In the genomic region with DNA sequence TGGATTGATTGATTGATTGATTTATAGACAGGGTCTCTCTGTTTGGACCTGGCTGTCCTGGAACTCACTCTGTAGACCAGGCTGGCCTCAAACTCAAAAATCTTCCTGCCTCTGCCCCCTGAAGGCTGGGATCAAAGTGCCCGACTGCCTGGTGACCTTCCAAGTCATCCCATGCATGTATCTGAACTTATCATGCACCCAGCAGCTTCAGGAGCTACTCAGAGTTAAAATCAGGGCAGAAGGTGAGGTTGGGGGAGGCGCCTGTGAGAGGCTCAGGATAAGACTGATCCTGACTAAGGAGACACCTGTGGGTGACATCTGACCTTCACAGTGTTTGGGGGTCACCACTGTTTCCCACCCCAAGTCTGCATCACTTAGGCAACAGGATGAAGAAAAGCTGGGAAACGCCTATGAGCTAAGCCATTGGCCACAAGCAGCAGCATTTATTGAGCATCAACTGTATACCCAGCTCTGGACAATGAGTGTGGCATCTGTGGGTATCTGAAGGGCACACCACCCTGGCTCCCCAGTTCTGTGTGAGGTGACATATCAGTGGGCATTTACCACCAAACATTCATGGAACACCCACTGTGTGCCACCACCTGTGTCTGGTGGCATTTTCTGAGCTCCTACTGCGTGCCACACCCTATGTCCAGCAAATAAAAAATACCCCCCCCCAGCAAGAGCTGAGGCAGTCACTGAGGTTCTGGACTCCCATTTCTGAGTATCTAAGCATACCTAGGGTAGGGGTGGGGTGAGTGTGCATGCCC, we compare ENCODE assay signal across 8 mouse cellular contexts. TPM values are rescaled to one million over a fixed set of nuclear protein-coding genes. Genes with fewer than 3 reads are reported as not detected.
DNase-seq lines count a peak whose midpoint lies in the region; ATAC-seq lines count a peak whose summit lies in the region.

No protein-coding gene starts in this region.

- peaks cover 29% of the 10 kb centered on the region for H3K4me1 ChIP-seq in heart, embryonic 11.5 days (ENCODE audit: control insufficient read depth, insufficient read depth, low read length)
- peaks cover 33% of the 10 kb centered on the region for H3K4me1 ChIP-seq in stomach, embryonic 15.5 days

- 0 out of 2 replicates have a peak overlapping the region, but pooled peaks have one; percentile 36 for H3K27ac ChIP-seq in heart, embryonic 11.5 days (ENCODE audit: low read depth, low read length)
- H3K27ac ChIP-seq in stomach, embryonic 15.5 days = peak overlapping the region; percentile 49; the same call in 1 of the 2 replicates

- peak overlapping the region; percentile 83 for H3K4me2 ChIP-seq in heart, embryonic 11.5 days
- H3K4me2 ChIP-seq in stomach, embryonic 15.5 days = peak overlapping the region; percentile 68

- ATAC-seq in cerebellum, adult (ENCODE audit: insufficient number of reproducible peaks, low FRiP score, low TSS enrichment) = no peak
- ATAC-seq in heart, embryonic 11.5 days (replicated peaks; ENCODE audit: insufficient number of reproducible peaks, low FRiP score, low TSS enrichment) = no peak
- no peak for ATAC-seq in stomach, embryonic 15.5 days (ENCODE audit: insufficient read depth, low FRiP score, low read depth)

- 0 out of 2 replicates have a peak overlapping the region, but pooled peaks have one; percentile 15 for H3K4me3 ChIP-seq in heart, embryonic 11.5 days (ENCODE audit: low read depth, low read length)
- peak overlapping the region; percentile 59; the same call in 1 of the 2 replicates for H3K4me3 ChIP-seq in stomach, embryonic 15.5 days (replicated peaks)

- peaks cover 17% of the 10 kb centered on the region for H3K27me3 ChIP-seq in heart, embryonic 11.5 days (ENCODE audit: control insufficient read depth, insufficient read depth, low read length)
- no peaks in the 10 kb centered on the region for H3K27me3 ChIP-seq in stomach, embryonic 15.5 days (replicated peaks)

- DNase-seq in cerebellum, adult 11-12 months = peak; percentile 58
- peak; percentile 21 to 37 for DNase-seq in right cerebral cortex, postnatal 10 days (ENCODE audit: low spot score in 2 of 2)
- no peak for DNase-seq in right cerebral cortex, adult 2 months (ENCODE audit: low spot score in 2 of 2)
- DNase-seq in kidney, adult 8-10 months = peak; percentile 15 to 19
- no peak for DNase-seq in urinary bladder, postnatal 14 days (ENCODE audit: low spot score)

- 57% methylated on average over 4 of the region's 4 CpGs for WGBS in heart, embryonic 11.5 days (ENCODE audit: insufficient replicate concordance)
- 68% methylated on average over 4 of the region's 4 CpGs for WGBS in stomach, embryonic 15.5 days

- no peaks in the 10 kb centered on the region for H3K36me3 ChIP-seq in heart, embryonic 11.5 days (ENCODE audit: control insufficient read depth, insufficient read depth, low read length)
- 0 out of 2 replicates have a peak, but pooled peaks cover 5% of the 10 kb centered on the region for H3K36me3 ChIP-seq in stomach, embryonic 15.5 days

- H3K9me3 ChIP-seq in heart, embryonic 11.5 days (replicated peaks; ENCODE audit: control insufficient read depth, low read length) = no peaks in the 10 kb centered on the region
- H3K9me3 ChIP-seq in stomach, embryonic 15.5 days = no peaks in the 10 kb centered on the region

- H3K9ac ChIP-seq in heart, embryonic 11.5 days (ENCODE audit: low read depth, low read length) = no peak overlapping the region
- H3K9ac ChIP-seq in stomach, embryonic 15.5 days = no peak overlapping the region

RNA-seq across cellular contexts. Expression of gene Smim24, which starts 30.8 kb away (rescaled TPM):
- 4.2 and 5.8 TPM in 2 replicates for polyA plus RNA-seq in heart, embryonic 11.5 days (2014; fragmentation: Nextera tagmentation; extraction: Ambion mirVana)
- polyA plus RNA-seq in stomach, embryonic 15.5 days (2015; fragmentation: Nextera tagmentation; extraction: Ambion mirVana) = 59.5 and 77.5 TPM in 2 replicates

RNA-seq across cellular contexts. Expression of gene Nfic, which starts 31.8 kb away (rescaled TPM):
- polyA plus RNA-seq in heart, embryonic 11.5 days (2014; fragmentation: Nextera tagmentation; extraction: Ambion mirVana) = 28.1 and 29.8 TPM in 2 replicates
- 65.5 and 78.2 TPM in 2 replicates for polyA plus RNA-seq in stomach, embryonic 15.5 days (2015; fragmentation: Nextera tagmentation; extraction: Ambion mirVana)

RNA-seq across cellular contexts. Expression of gene Gm48552, which starts 34.9 kb away (rescaled TPM):
- polyA plus RNA-seq in heart, embryonic 11.5 days (2014; fragmentation: Nextera tagmentation; extraction: Ambion mirVana) = 0.55 and 1.2 TPM in 2 replicates
- 0.41 and 1.4 TPM in 2 replicates for polyA plus RNA-seq in stomach, embryonic 15.5 days (2015; fragmentation: Nextera tagmentation; extraction: Ambion mirVana)

RNA-seq across cellular contexts. Expression of gene Gm48551, which starts 39.4 kb away (rescaled TPM):
- polyA plus RNA-seq in heart, embryonic 11.5 days (2014; fragmentation: Nextera tagmentation; extraction: Ambion mirVana) = 1.4 and 2.9 TPM in 2 replicates
- polyA plus RNA-seq in stomach, embryonic 15.5 days (2015; fragmentation: Nextera tagmentation; extraction: Ambion mirVana) = 2.9 and 3.3 TPM in 2 replicates

RNA-seq across cellular contexts. Expression of gene Dohh, which starts 39.4 kb away (rescaled TPM):
- polyA plus RNA-seq in heart, embryonic 11.5 days (2014; fragmentation: Nextera tagmentation; extraction: Ambion mirVana) = 47.5 and 61.4 TPM in 2 replicates
- polyA plus RNA-seq in stomach, embryonic 15.5 days (2015; fragmentation: Nextera tagmentation; extraction: Ambion mirVana) = 78.9 and 80.4 TPM in 2 replicates

Comparison
In these comparisons a context has a peak if more than half of its experiments do, and no peak if none do; other contexts are left out.
1. DNase-seq: peak in cerebellum, adult 11-12 months (single experiment), right cerebral cortex, postnatal 10 days (2 of 2) and kidney, adult 8-10 months (2 of 2); none in right cerebral cortex, adult 2 months (0 of 2) and urinary bladder, postnatal 14 days (single experiment).